Mouse (Mus musculus): Measurements from ENCODE around the gene Senp3.

The Senp3 gene

DNA sequence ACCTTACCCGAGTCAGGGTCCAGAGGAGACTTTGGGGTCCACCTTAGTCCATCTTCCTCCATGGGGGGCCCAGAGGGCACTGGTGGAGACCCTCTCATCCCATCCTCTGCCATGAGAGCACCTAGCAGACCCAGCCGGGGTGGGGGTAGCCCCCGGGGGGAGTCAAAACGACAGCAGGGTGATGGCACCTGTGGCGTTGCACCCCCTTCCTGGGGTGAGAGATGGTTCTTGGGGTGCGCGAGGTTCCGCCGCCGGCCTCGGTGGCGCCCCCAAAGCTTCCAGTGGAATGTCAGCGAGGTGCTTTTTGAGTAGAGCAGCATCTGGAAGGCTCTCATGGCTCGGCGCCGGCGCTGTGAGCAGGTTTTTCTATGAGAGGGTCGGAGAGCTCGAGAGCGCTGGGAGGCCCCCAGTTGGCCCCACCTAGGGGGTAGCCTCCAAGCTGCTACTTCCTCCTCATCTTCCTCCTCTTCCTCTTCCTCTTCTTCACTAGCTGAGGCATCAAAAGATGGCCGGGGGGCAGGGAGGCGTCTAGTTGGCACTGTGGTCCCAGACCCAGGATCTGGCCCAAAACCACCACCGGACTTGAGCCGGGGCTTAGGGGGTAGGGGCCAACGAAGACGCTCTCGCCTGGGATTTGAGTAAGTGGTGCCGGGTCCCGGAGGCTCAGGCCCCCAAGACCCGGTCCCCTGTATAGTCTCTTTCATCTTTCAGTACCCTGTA, 1.6 kb downstream of the Senp3 start:
- no peak for DNase-seq

DNA sequence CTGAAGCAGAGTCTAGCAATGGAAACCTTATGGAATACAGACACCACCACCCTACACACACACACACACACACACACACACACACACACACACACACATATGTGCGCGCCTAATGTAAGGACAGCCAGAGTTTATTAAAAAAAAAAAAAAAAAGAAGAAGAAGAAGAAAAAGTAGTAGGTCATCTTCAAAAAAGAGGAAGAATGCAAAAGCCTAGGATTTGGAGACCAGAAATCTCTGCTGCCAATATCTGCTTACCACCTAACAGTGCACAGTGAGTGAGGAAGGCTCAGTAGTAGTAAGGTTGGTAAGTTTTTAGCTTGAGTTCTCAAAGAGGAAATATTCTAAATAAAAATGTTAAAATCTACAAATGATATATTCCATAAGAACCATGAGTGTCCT, 2.7 kb downstream of the Senp3 start:
- no peak for DNase-seq

DNA sequence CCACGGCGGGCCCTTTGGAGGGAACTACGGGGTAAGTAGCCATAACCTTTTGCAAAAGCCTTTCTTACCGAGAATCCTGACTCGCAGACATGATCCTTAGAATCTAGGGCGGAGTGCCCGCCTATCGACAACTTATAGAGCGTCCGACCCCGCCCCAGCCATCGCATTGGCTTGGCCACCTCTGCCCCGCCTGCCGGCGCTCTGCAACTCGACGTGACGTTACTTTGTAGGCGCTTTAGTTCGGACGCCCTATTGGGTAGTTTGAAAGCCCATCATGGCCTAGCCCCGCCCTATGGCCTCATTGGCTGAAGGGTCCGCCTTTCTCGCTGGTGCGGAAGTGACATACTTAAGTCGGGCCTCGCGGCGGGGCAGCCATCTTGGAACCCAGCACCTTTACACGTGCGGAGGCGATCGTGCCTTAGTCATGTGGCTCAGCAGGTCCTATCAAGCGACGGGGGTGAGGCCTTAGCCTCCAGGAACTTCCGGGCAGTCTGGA, 9.6 kb downstream of the Senp3 start, which contains the start of gene Eif4a1:
Gene Eif4a1 (minus strand): TSS at position 213 of the 496 bp plus-strand sequence.
- DNase-seq: peak; percentile 100

- DNase-seq: no peak
Observed at GRCm38 (mm10) chr11:69671726-69672124, 10.2 kb downstream of the Senp3 start.

DNA sequence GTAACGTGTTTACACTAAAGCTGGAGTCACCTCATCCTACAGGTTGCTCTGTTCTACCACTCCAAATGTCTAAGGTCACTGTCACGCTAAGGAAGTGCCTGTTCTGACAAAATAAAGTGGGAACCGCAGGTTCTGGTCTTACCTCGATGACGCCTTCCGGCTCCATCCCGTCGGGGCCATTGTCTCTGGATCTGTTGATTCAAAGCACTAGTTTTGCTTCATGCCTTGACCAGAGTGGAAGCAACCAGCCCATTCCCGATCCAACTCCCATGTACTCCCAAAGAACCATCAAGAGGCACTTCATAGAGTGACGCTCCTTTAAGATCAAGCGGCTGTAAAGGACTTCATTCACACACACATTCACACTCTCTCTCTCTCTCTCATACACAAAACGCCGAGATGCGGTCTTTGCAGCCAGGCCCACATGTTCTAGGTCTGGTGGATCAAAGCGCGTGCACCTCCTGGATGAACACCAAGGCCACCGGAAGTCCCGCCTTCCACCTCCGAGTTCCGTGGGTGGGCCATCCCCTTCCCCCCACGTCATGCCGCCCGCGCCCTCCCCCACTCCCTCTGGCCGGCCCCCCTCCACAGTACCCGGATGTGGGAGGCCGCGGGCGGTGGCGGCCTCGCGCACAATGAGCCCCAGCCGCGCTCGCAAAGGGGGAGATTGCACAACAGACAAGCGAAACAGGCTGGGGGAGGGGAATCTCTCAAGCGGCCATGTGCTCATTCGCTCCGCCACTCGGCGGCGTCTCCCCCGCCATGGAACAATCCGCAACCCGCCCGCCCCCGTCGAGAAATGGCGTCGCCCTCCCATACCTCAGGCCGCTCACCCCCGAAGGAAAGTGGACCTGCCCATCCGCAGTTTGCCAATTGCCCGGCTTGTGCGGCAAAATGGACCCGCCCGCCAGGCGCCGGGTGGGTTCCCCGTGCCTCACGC, 10.8 kb downstream of the Senp3 start:
- DNase-seq: peak; percentile 98

DNA sequence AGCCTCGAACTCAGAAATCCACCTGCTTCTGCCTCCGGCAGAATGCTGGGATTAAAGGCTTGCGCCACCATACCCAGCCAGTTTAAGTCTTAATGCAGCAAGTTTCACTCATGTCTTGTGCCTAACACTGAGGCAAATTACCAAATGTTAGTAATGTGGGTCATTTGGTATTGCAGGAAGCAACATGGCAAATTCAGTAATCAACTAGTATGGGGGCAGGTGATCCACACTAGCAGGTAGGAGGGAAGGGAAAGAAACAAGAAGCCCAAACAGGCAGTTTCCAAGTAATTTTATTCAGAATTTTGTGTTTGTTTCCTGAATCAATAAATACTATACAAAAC, 15.2 kb downstream of the Senp3 start:
- DNase-seq: no peak

DNA sequence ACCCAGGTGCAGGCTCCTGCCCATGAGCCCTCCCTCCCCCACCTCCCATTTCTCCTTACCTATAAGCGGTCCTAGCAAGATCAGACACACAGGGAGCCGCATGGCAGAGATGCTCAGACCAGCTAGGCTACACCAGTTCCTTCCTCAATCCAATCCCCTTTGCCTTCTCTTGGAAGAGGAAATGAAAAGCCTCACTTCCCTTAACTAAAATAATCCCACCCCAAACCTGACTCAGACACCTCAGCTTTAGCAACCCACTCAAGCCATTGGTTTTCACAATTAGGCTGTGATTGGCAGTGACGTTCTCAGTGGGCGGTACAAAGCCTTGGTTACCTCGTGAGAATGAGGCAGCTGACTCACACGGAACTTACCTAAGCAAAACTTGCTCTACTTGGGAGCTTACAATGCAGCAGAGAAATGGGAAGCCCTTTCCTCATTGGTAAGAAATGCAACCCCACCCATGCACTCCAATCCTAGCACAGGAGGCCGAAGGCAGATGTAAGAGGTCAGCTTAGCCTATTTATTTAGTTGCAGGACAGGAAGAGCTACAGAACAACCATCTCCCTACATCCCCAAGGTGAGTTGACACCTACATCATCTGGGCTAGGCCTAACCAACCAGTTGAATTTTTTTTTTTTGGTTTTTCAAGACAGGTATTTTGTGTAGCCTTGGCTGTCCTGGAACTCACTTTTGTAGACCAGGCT, 15.8 kb downstream of the Senp3 start, which contains the start of gene Cd68:
Gene Cd68 (minus strand): TSS at position 193 of the 704 bp plus-strand sequence.
- DNase-seq: peak; percentile 48

DNA sequence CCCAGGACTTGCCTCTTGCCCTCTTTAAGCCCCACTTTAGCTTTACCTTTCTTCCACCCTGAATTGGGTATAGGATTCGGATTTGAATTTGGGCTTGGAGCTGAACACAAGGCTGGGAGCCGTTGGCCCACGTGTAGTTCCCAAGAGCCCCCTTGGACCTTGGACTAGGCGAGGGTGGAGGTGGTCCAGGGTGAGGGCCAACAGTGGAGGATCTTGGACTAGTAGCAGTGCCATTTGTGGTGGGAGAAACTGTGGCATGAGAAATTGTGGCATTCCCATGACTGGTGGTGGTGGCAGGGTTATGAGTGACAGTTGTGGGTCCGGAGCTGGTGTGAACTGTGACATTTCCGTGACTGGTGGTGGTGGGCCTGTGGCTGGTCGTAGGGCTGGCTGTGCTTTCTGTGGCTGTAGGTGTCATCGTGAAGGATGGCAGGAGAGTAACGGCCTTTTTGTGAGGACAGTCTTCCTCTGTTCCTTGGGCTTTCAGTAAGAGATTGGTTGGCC, 16.4 kb downstream of the Senp3 start:
- DNase-seq: no peak

DNA sequence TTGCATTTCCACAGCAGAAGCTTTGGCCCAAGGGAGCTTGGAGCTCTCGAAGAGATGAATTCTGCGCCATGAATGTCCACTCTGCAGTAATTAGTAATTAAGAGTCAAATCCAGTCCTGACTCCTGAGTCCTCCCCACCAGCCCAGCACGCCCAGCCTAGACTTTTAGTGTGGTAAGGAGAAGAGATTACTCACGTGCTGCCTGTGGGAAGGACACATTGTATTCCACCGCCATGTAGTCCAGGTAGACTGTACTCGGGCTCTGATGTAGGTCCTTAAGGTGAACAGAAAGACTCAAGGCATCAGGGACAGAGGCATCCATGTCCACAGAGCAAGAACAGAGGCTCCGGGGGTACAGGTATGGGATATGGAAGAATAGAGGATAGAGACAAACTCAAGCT, 17.0 kb downstream of the Senp3 start:
- DNase-seq: no peak

- DNase-seq: peak; percentile 33
Observed at GRCm38 (mm10) chr11:69663795-69664194, 18.1 kb downstream of the Senp3 start.

DNA sequence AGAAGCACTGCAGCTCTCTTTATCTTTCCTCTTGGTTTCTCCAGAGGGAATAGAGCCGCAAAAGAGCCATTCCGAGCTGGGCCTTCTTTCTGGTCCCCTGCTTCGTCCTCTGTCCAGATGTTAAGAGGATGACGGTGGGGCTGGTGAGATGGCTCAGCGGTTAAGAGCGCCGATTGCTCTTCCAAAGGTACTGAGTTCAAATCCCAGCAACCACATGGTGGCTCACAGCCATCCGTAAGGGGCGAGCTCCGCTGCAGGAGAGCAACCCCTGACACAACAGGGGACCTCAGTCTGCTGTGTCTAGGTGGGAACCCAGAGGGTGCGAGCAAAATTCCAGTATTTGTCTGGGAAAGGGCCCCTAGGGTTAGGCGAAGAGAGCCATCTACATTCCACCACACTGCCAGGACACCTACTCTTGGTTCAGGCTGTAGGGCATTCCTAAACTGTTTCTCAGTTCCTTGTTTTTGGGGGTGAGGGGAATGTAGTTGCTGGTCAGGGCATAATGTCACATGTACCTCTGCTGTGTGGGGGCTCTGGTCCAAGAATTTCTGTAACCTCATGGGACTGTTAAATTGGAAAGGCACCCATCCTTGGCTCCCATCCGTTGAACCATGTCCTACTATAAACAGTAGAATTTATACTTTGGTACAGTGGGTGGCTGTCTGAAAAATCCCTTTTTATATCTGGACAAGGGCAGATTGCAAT, 18.8 kb downstream of the Senp3 start:
- no peak for DNase-seq

GRCm38 (mm10) chr11:69662213-69662966, 19.5 kb downstream of the Senp3 start, which contains the start of gene Mpdu1:
TSS of gene Mpdu1 (minus strand) at chr11:69662642.
- DNase-seq: peak; percentile 96

DNA sequence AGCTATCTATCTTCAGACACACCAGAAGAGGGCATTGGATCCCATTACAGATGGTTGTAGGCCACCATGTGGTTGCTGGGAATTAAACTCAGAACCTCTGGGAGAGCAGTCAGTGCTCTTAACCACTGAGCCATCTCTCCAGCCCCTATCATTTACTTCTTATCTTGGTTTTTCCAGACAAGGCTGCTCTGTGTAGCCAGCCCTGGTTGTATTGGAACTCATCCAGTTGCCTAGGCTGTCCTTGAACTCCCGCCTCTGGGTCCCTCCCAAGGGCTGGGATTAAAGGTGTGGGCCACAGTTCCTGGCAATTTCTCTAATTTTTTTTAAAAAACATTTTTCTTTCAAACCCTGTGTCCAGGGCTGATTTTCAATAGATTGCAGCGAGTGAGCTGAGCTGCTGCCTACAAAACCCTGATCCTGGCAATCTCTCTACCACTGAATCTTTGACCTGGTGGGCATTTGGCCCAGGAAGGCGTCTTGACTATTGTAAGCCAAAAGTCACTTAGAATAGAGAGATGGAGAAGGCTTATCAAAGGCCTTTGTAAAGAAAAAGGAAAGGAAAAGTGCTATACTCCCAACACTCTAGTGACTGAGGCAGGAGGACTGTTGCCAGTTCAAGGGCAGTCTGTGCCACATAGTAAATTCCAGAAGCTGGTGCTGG, 20.5 kb downstream of the Senp3 start:
- DNase-seq: peak; percentile 41

DNA sequence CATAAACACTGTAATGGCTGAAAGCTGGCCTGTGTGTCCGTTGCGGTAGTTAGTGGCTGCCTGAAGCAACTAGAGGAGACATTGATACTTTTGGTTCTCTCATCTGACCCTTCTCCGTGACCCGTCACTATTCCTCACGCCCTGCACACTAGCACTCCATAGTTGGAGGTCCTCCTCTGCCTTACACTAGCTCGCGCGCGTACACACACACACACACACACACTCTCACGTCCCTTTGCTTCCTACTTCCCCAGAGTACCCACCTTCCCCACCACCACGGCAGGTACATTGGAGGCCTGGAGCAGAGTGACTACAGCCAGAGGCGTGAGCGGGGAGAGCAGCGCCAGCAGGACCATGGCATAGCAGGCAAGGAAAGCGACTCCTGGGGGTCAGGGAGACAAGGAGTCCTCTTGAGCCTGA, 24.4 kb downstream of the Senp3 start:
- DNase-seq: no peak

- peak; percentile 67 for DNase-seq
Observed at GRCm38 (mm10) chr11:69656617-69657461, 25.0 kb downstream of the Senp3 start.

DNA sequence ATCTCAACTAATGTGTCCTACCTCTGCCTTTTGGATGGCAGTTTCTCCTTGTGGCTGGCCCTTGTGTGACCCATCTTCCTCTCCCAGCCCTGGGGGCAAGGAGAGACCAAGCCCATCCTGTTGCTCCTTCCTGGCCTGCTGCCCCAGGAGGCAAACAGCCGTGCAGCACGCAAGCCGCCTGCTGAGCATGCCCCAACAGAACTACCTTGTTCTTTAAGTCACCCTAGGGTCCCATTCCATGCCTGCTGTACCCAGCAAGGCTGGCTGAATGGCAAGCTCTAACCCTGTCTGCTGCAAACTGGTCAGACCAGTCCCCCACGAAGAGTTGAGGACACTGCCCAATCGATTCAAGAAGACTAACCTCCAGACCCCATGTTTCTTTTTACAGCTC, 25.8 kb downstream of the Senp3 start:
- no peak for DNase-seq

- DNase-seq: peak; percentile 87
Observed at GRCm38 (mm10) chr11:69655264-69656064, 26.4 kb downstream of the Senp3 start, which contains the start of gene Sox15. TSS of gene Sox15 (plus strand) at chr11:69655314.

DNA sequence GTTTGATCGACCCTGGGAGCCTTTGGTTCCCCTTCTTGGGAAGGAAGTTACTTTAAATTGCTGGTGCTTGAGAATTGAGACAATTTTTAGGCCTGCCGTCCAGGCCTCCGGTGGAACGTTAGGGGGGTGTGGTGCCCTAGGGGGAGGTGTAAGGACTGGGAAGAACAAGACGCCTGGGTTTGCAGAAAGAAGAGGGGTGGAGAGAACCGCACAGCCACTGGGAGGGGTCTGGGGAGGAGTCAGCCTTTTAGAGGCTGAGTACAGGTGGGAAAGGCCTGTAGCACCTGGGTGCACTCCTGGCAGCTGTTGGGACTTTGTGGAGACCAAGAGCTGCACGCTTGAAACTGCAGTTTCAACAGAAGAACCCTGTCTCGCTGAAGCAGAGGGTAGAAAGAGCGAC, 27.1 kb downstream of the Senp3 start:
- DNase-seq: no peak

DNA sequence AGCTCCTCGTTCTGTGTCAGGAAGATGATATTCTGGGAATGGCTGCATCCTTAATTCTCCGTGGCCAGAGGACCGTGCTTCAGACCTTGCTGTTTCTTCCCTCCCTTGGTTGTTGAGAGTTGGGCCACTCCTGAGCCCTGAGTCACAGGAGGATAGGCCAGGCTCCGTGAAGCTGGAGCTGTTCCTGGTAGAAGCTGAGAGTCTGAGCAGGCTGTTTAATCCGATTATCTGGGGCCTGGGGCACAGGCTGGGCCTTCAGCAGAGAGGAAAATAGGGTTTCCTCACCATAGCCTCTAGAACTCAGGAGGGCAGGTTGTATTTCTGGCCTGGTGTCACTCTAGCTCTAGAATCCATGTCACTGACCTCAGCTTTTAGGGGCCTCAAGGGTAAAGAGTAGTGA, 28.5 kb downstream of the Senp3 start:
- no peak for DNase-seq
